8 mouse cellular contexts compared by ENCODE assay signal in the genomic region with DNA sequence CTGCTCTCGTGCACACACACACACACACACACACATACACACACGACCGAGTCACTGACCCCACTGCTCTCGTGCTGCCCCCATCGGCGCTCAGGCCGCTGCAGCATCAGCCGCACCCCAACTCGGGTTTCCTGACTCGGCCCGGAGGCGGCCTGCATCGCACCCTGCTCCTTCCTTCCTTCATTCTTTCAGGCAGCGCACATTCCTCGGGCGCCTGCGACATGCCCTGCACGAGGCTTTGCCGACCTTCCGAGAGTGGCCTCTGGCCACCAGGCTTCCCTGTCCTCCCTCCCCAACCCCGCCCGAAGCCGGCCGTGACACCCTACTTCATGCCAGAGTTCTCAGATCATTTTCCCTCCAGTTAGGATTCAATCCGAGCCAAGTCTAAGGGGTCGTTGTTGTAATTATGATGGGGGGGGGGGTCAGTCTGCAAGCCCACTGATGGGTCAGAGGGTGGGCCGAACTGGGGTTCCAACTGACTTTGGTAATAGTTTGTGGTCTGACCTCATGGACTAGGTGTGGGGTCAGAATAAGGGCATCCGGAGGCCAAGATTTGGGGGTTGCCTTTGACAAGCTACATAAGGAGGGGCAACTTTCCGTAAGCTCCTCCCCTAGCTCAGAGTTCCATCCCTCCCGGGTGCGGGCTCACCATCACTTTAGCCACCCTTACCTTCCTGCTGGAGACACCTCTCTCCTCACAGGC. TPM values are rescaled to one million over a fixed set of nuclear protein-coding genes. Genes with fewer than 3 reads are reported as not detected.
A peak's percentile ranks its signal among the peaks of the same experiment; 100 is the strongest.
DNase-seq lines count a peak whose midpoint lies in the region; ATAC-seq and TF ChIP-seq lines count a peak whose summit lies in the region.

No protein-coding gene starts in this region.

- ATAC-seq in forebrain, embryonic 13.5 days: peak; percentile 16; the same call in 1 of the 2 replicates
- no peak; the same call in 1 of the 2 replicates for ATAC-seq in hindbrain, embryonic 11.5 days (ENCODE audit: low FRiP score)
- ATAC-seq in limb, embryonic 14.5 days (ENCODE audit: low FRiP score, low read depth): no peak
- peak; percentile 9; the same call in 1 of the 2 replicates for ATAC-seq in midbrain, postnatal 0 days (ENCODE audit: low FRiP score)

- H3K4me2 ChIP-seq in forebrain, embryonic 13.5 days: peak overlapping the region; percentile 68
- H3K4me2 ChIP-seq in hindbrain, embryonic 11.5 days (replicated peaks; ENCODE audit: low read depth, low read length): peak overlapping the region; percentile 72
- H3K4me2 ChIP-seq in limb, embryonic 14.5 days (replicated peaks; ENCODE audit: low read depth, low read length, severe bottlenecking): peak overlapping the region; percentile 64
- peak overlapping the region; percentile 96 for H3K4me2 ChIP-seq in midbrain, postnatal 0 days (ENCODE audit: low read depth, low read length, poor library complexity, severe bottlenecking)

- 0 out of 2 replicates have a peak, but pooled peaks have one; percentile 9 for TF ChIP-seq CTCF in layer of hippocampus, adult 2 months (conservative IDR thresholded peaks at IDR 0.05)
- no peak for TF ChIP-seq CTCF in midbrain, postnatal 0 days (IDR thresholded peaks at IDR 0.05)

- no peaks in the 10 kb centered on the region for H3K9me3 ChIP-seq in forebrain, embryonic 13.5 days (replicated peaks)
- H3K9me3 ChIP-seq in hindbrain, embryonic 11.5 days (ENCODE audit: control insufficient read depth, low read length): no peaks in the 10 kb centered on the region
- H3K9me3 ChIP-seq in limb, embryonic 14.5 days (ENCODE audit: control insufficient read depth, low read length): no peaks in the 10 kb centered on the region
- no peaks in the 10 kb centered on the region for H3K9me3 ChIP-seq in midbrain, postnatal 0 days (ENCODE audit: low read length)

- H3K9ac ChIP-seq in forebrain, embryonic 13.5 days: peak overlapping the region; percentile 58
- H3K9ac ChIP-seq in hindbrain, embryonic 11.5 days (ENCODE audit: low read depth, low read length): 0 out of 2 replicates have a peak overlapping the region, but pooled peaks have one; percentile 15
- H3K9ac ChIP-seq in limb, embryonic 14.5 days (ENCODE audit: low read depth, low read length, severe bottlenecking): peak overlapping the region; percentile 4; the same call in 1 of the 2 replicates
- H3K9ac ChIP-seq in midbrain, postnatal 0 days (replicated peaks; ENCODE audit: low read length, poor library complexity, severe bottlenecking): no peak overlapping the region; the same call in 1 of the 2 replicates

- no peak for DNase-seq in layer of hippocampus, adult 2 months (ENCODE audit: low spot score in 2 of 2)
- no peak for DNase-seq in layer of hippocampus, adult 8-10 months (ENCODE audit: low spot score in 2 of 2)
- DNase-seq in hindbrain, embryonic 11.5 days (ENCODE audit: low spot score): peak; percentile 55
- DNase-seq in limb, embryonic 14.5 days (ENCODE audit: low spot score): no peak
- DNase-seq in midbrain, postnatal 0 days (ENCODE audit: low spot score): no peak
- peak; percentile 81 for DNase-seq in thymus, postnatal 4 days
- no peak for DNase-seq in left cerebral cortex, postnatal 25 days (ENCODE audit: low spot score in 2 of 2)

- intact Hi-C loops in left cerebral cortex, postnatal 25 days (cut with DNase I): loop anchor here (2.0 kb wide), 1 partner anchor 78 kb away; no protein-coding TSS in a partner anchor

- peaks cover 35% of the 10 kb centered on the region for H3K27me3 ChIP-seq in forebrain, embryonic 13.5 days
- no peaks in the 10 kb centered on the region; the same call in 1 of the 2 replicates for H3K27me3 ChIP-seq in hindbrain, embryonic 11.5 days (ENCODE audit: control insufficient read depth, insufficient read depth, low read length)
- H3K27me3 ChIP-seq in limb, embryonic 14.5 days (ENCODE audit: control insufficient read depth, insufficient read depth, low read length): no peaks in the 10 kb centered on the region
- H3K27me3 ChIP-seq in midbrain, postnatal 0 days (ENCODE audit: insufficient read depth, low read length): no peaks in the 10 kb centered on the region; the same call in none of the 2 replicates

- no peak for TF ChIP-seq POLR2A in limb, embryonic 14.5 days (IDR thresholded peaks at IDR 0.05; ENCODE audit: borderline replicate concordance, extremely low read depth, insufficient read depth, insufficient read length)

- peaks cover 48% of the 10 kb centered on the region for H3K4me1 ChIP-seq in forebrain, embryonic 13.5 days
- peaks cover 11% of the 10 kb centered on the region for H3K4me1 ChIP-seq in hindbrain, embryonic 11.5 days (replicated peaks; ENCODE audit: control insufficient read depth, insufficient read depth, low read length)
- peaks cover 50% of the 10 kb centered on the region for H3K4me1 ChIP-seq in limb, embryonic 14.5 days (ENCODE audit: control insufficient read depth, insufficient read depth, low read length)
- peaks cover 7% of the 10 kb centered on the region; the same call in 1 of the 2 replicates for H3K4me1 ChIP-seq in midbrain, postnatal 0 days (ENCODE audit: insufficient read depth, low read length)

- WGBS in forebrain, embryonic 13.5 days: 9% methylated on average over 31 of the region's 31 CpGs
- WGBS in hindbrain, embryonic 11.5 days: 6% methylated on average over 30 of the region's 31 CpGs
- WGBS in limb, embryonic 14.5 days: 4% methylated on average over 31 of the region's 31 CpGs
- WGBS in midbrain, postnatal 0 days: 11% methylated on average over 30 of the region's 31 CpGs

- no peaks in the 10 kb centered on the region for H3K36me3 ChIP-seq in forebrain, embryonic 13.5 days (ENCODE audit: poor library complexity, severe bottlenecking)
- H3K36me3 ChIP-seq in hindbrain, embryonic 11.5 days (ENCODE audit: control insufficient read depth, insufficient read depth, low read length): no peaks in the 10 kb centered on the region
- peaks cover 12% of the 10 kb centered on the region for H3K36me3 ChIP-seq in limb, embryonic 14.5 days (ENCODE audit: control insufficient read depth, insufficient read depth, low read length)
- no peaks in the 10 kb centered on the region for H3K36me3 ChIP-seq in midbrain, postnatal 0 days (ENCODE audit: insufficient read depth, low read length)

- H3K4me3 ChIP-seq in layer of hippocampus, adult 2 months: no peak overlapping the region; the same call in 1 of the 2 replicates
- H3K4me3 ChIP-seq in forebrain, embryonic 13.5 days: peak overlapping the region; percentile 44
- peak overlapping the region; percentile 33 for H3K4me3 ChIP-seq in hindbrain, embryonic 11.5 days (ENCODE audit: low read depth, low read length)
- peak overlapping the region; percentile 72 for H3K4me3 ChIP-seq in limb, embryonic 14.5 days (replicated peaks; ENCODE audit: low read length)
- peak overlapping the region; percentile 48 for H3K4me3 ChIP-seq in midbrain, postnatal 0 days (ENCODE audit: low read depth, low read length)

- H3K27ac ChIP-seq in layer of hippocampus, adult 2 months: peak overlapping the region; percentile 85; the same call in 1 of the 2 replicates
- H3K27ac ChIP-seq in forebrain, embryonic 13.5 days: peak overlapping the region; percentile 25; the same call in 1 of the 2 replicates
- H3K27ac ChIP-seq in hindbrain, embryonic 11.5 days (ENCODE audit: low read depth, low read length): peak overlapping the region; percentile 68
- peak overlapping the region; percentile 99 for H3K27ac ChIP-seq in limb, embryonic 14.5 days (replicated peaks; ENCODE audit: low read depth, low read length)
- H3K27ac ChIP-seq in midbrain, postnatal 0 days (ENCODE audit: low read depth, low read length): 0 out of 2 replicates have a peak overlapping the region, but pooled peaks have one; percentile 38

RNA-seq across cellular contexts. Expression of a gene that starts 5.2 kb away (rescaled TPM):
- 10 to 100 TPM; 45.1 to 47.4 TPM for total RNA-seq in layer of hippocampus, adult 2 months (2021)
- total RNA-seq in layer of hippocampus, adult 8-10 months (2022): 10 to 100 TPM; 40.5 to 59.5 (median 48.7) TPM
- polyA plus RNA-seq in forebrain, embryonic 13.5 days (2015; fragmentation: Nextera tagmentation; extraction: Ambion mirVana): 90.9 and 119 TPM in 2 replicates
- 453 and 482 TPM in 2 replicates for polyA plus RNA-seq in hindbrain, embryonic 11.5 days (2014; fragmentation: Nextera tagmentation; extraction: Ambion mirVana)
- 417 and 561 TPM in 2 replicates for polyA plus RNA-seq in limb, embryonic 14.5 days (2012; rRNA removed)
- 500 and 565 TPM in 2 replicates for polyA plus RNA-seq in limb, embryonic 14.5 days (2014; fragmentation: Nextera tagmentation; extraction: Ambion mirVana)
- 121 and 208 TPM in 2 replicates for total RNA-seq in midbrain, postnatal 0 days (2014; rRNA removed)
- polyA plus RNA-seq in midbrain, postnatal 0 days (2015; fragmentation: Nextera tagmentation; extraction: Ambion mirVana): 148 and 156 TPM in 2 replicates
- total RNA-seq in left cerebral cortex, postnatal 25 days (2021): 10 to 100 TPM; 37.5 to 39.2 TPM

RNA-seq across cellular contexts. Expression of a gene that starts 23.7 kb away (rescaled TPM):
- total RNA-seq in layer of hippocampus, adult 2 months (2021): 1 to 10 TPM in 1 of 2 experiments, under 1 TPM in 1; 0.74 to 1.5 TPM
- total RNA-seq in layer of hippocampus, adult 8-10 months (2022): 1 to 10 TPM in 2 of 4 experiments, under 1 TPM in 2; 0.57 to 1.2 (median 0.98) TPM
- 9.7 and 11.3 TPM in 2 replicates for polyA plus RNA-seq in forebrain, embryonic 13.5 days (2015; fragmentation: Nextera tagmentation; extraction: Ambion mirVana)
- polyA plus RNA-seq in hindbrain, embryonic 11.5 days (2014; fragmentation: Nextera tagmentation; extraction: Ambion mirVana): 5.5 and 6.2 TPM in 2 replicates
- polyA plus RNA-seq in limb, embryonic 14.5 days (2012; rRNA removed): 8.9 and 9.4 TPM in 2 replicates
- polyA plus RNA-seq in limb, embryonic 14.5 days (2014; fragmentation: Nextera tagmentation; extraction: Ambion mirVana): 5.9 and 6.8 TPM in 2 replicates
- total RNA-seq in midbrain, postnatal 0 days (2014; rRNA removed): 1.1 and 2.0 TPM in 2 replicates
- polyA plus RNA-seq in midbrain, postnatal 0 days (2015; fragmentation: Nextera tagmentation; extraction: Ambion mirVana): 0.46 and 0.50 TPM in 2 replicates
- 1 to 10 TPM in 1 of 2 experiments, under 1 TPM in 1; 0.66 to 1.2 TPM for total RNA-seq in left cerebral cortex, postnatal 25 days (2021)

RNA-seq across cellular contexts. Expression of a gene that starts 57.7 kb away (rescaled TPM):
- 1 to 10 TPM; 2.5 to 3.1 TPM for total RNA-seq in layer of hippocampus, adult 2 months (2021)
- 1 to 10 TPM; 2.5 to 6.3 (median 4.6) TPM for total RNA-seq in layer of hippocampus, adult 8-10 months (2022)
- 2.9 and 3.9 TPM in 2 replicates for polyA plus RNA-seq in forebrain, embryonic 13.5 days (2015; fragmentation: Nextera tagmentation; extraction: Ambion mirVana)
- 2.5 and 3.3 TPM in 2 replicates for polyA plus RNA-seq in hindbrain, embryonic 11.5 days (2014; fragmentation: Nextera tagmentation; extraction: Ambion mirVana)
- 22.9 and 26.6 TPM in 2 replicates for polyA plus RNA-seq in limb, embryonic 14.5 days (2012; rRNA removed)
- polyA plus RNA-seq in limb, embryonic 14.5 days (2014; fragmentation: Nextera tagmentation; extraction: Ambion mirVana): 12.0 and 14.6 TPM in 2 replicates
- total RNA-seq in midbrain, postnatal 0 days (2014; rRNA removed): 5.9 and 7.6 TPM in 2 replicates
- 3.7 and 4.1 TPM in 2 replicates for polyA plus RNA-seq in midbrain, postnatal 0 days (2015; fragmentation: Nextera tagmentation; extraction: Ambion mirVana)
- total RNA-seq in left cerebral cortex, postnatal 25 days (2021): 1 to 10 TPM; 3.1 to 3.2 TPM

Comparison
In these comparisons a context has a peak if more than half of its experiments do, and no peak if none do; other contexts are left out.
1. DNase-seq: peak in hindbrain, embryonic 11.5 days (single experiment) and thymus, postnatal 4 days (single experiment); none in layer of hippocampus, adult 2 months (0 of 2), layer of hippocampus, adult 8-10 months (0 of 2), limb, embryonic 14.5 days (single experiment), midbrain, postnatal 0 days (single experiment) and left cerebral cortex, postnatal 25 days (0 of 2).
2. H3K27ac ChIP-seq: peak in every context shown above with its lines; median percentile 99 in limb, embryonic 14.5 days; 85 in layer of hippocampus, adult 2 months; 68 in hindbrain, embryonic 11.5 days; 38 in midbrain, postnatal 0 days; 25 in forebrain, embryonic 13.5 days.
3. ATAC-seq: peak in forebrain, embryonic 13.5 days (single experiment) and midbrain, postnatal 0 days (single experiment); none in hindbrain, embryonic 11.5 days (single experiment) and limb, embryonic 14.5 days (single experiment).
4. Peak in every context shown above with its lines, with median percentiles within 50 percentile points of each other: H3K4me2 ChIP-seq.